Comparison of ENCODE assay signal across 16 mouse cellular contexts in genomic region chr1:143903234-143903633, GRCm38 (mm10).
A peak's percentile ranks its signal among the peaks of the same experiment; 100 is the strongest.
DNase-seq lines count a peak whose midpoint lies in the region; ATAC-seq and TF ChIP-seq lines count a peak whose summit lies in the region.
"Had no signal": no experiment of that assay in that cellular context is flagged by ENCODE, and none has a peak within 500 bp of the region (broad histone marks: within the 10 kb centered on the region; RNA-seq: fewer than 3 reads in every experiment).

No protein-coding gene starts in this region.

- peak overlapping the region; percentile 41; the same call in 1 of the 2 replicates for H3K27ac ChIP-seq in lung, embryonic 15.5 days
- H3K27ac ChIP-seq in stomach, embryonic 16.5 days (ENCODE audit: low read length), result peak overlapping the region; percentile 0; the same call in 1 of the 2 replicates
- no peak overlapping the region for H3K27ac ChIP-seq in stomach, postnatal 0 days (replicated peaks)
- H3K27ac ChIP-seq: embryonic facial prominence, embryonic 10.5 days; heart, adult 2 months; hindbrain, embryonic 15.5 days had no signal

- ATAC-seq in lung, embryonic 15.5 days (ENCODE audit: borderline replicate concordance, extremely low read depth, low FRiP score, low TSS enrichment), result no peak
- no peak for ATAC-seq in stomach, embryonic 16.5 days (ENCODE audit: insufficient read depth, low FRiP score)
- no peak for ATAC-seq in stomach, postnatal 0 days (ENCODE audit: low FRiP score, low TSS enrichment)
- ATAC-seq in megakaryocyte progenitor cell, adult 5-6 weeks (replicated peaks; ENCODE audit: poor library complexity), result peak; percentile 26; the same call in 1 of the 2 replicates
- ATAC-seq: CD4-positive, CD25-positive, alpha-beta regulatory T cell, adult 4 months had no signal

- H3K9me3 ChIP-seq in lung, embryonic 15.5 days, result no peaks in the 10 kb centered on the region
- no peaks in the 10 kb centered on the region for H3K9me3 ChIP-seq in stomach, embryonic 16.5 days (replicated peaks; ENCODE audit: control insufficient read depth, low read length)
- no peaks in the 10 kb centered on the region for H3K9me3 ChIP-seq in stomach, postnatal 0 days (ENCODE audit: control insufficient read depth, low read length)
- H3K9me3 ChIP-seq: embryonic facial prominence, embryonic 10.5 days; G1E; hindbrain, embryonic 15.5 days had no signal

- H3K4me1 ChIP-seq in lung, embryonic 15.5 days, result peaks cover 14% of the 10 kb centered on the region
- H3K4me1 ChIP-seq in stomach, embryonic 16.5 days (ENCODE audit: control insufficient read depth, insufficient read depth, low read length), result peaks cover 5% of the 10 kb centered on the region; the same call in 1 of the 2 replicates
- H3K4me1 ChIP-seq in stomach, postnatal 0 days (replicated peaks; ENCODE audit: control insufficient read depth, insufficient read depth), result no peaks in the 10 kb centered on the region; the same call in 1 of the 2 replicates
- H3K4me1 ChIP-seq: embryonic facial prominence, embryonic 10.5 days; hindbrain, embryonic 15.5 days had no signal

- H3K4me2 ChIP-seq in lung, embryonic 15.5 days, result no peak overlapping the region
- H3K4me2 ChIP-seq in stomach, embryonic 16.5 days (ENCODE audit: low read depth, low read length), result no peak overlapping the region
- no peak overlapping the region for H3K4me2 ChIP-seq in stomach, postnatal 0 days (replicated peaks; ENCODE audit: low read depth)
- H3K4me2 ChIP-seq: heart, embryonic 11.5 days; hindbrain, embryonic 15.5 days had no signal

- peak; percentile 42 to 72 for DNase-seq in adrenal gland, adult (ENCODE audit: inconsistent age in 2 of 2, low spot score in 1 of 2)
- no peak for DNase-seq in adrenal gland, postnatal 25 days
- no peak for DNase-seq in lung, postnatal 4 days
- DNase-seq in stomach, postnatal 0 days (ENCODE audit: low spot score), result no peak
- no peak for DNase-seq in gastrocnemius, adult 18-20 months (ENCODE audit: low spot score)
- DNase-seq: B cell, adult 2 months; gastrocnemius, postnatal 10 days; heart, adult 2 months had no signal

- H3K36me3 ChIP-seq in lung, embryonic 15.5 days, result no peaks in the 10 kb centered on the region
- no peaks in the 10 kb centered on the region for H3K36me3 ChIP-seq in stomach, embryonic 16.5 days (ENCODE audit: control insufficient read depth, insufficient read depth, low read length)
- no peaks in the 10 kb centered on the region for H3K36me3 ChIP-seq in stomach, postnatal 0 days (ENCODE audit: control insufficient read depth, insufficient read depth, low read length)
- H3K36me3 ChIP-seq: embryonic facial prominence, embryonic 10.5 days; G1E; hindbrain, embryonic 15.5 days had no signal

- no peak for TF ChIP-seq EP300 in stomach, postnatal 0 days (optimal IDR thresholded peaks at IDR 0.05)

- no peak for TF ChIP-seq CTCF in stomach, postnatal 0 days (IDR thresholded peaks at IDR 0.05; ENCODE audit: low read depth)

- no peaks in the 10 kb centered on the region for H3K27me3 ChIP-seq in lung, embryonic 15.5 days
- H3K27me3 ChIP-seq in stomach, embryonic 16.5 days (ENCODE audit: control insufficient read depth, insufficient read depth, low read length), result no peaks in the 10 kb centered on the region
- H3K27me3 ChIP-seq in stomach, postnatal 0 days (ENCODE audit: control insufficient read depth, insufficient read depth, low read length), result no peaks in the 10 kb centered on the region
- H3K27me3 ChIP-seq: hindbrain, embryonic 15.5 days had no signal

- WGBS in lung, embryonic 15.5 days, result 62% methylated on average over 5 of the region's 5 CpGs
- 67% methylated on average over 5 of the region's 5 CpGs for WGBS in stomach, embryonic 16.5 days
- 66% methylated on average over 5 of the region's 5 CpGs for WGBS in stomach, postnatal 0 days

- H3K4me3 ChIP-seq in lung, embryonic 15.5 days, result no peak overlapping the region
- no peak overlapping the region for H3K4me3 ChIP-seq in stomach, embryonic 16.5 days (replicated peaks; ENCODE audit: low read length)
- no peak overlapping the region for H3K4me3 ChIP-seq in stomach, postnatal 0 days (ENCODE audit: low read depth, low read length)
- H3K4me3 ChIP-seq: embryonic facial prominence, embryonic 10.5 days; heart, adult 2 months; hindbrain, embryonic 15.5 days had no signal

- no peak overlapping the region for H3K9ac ChIP-seq in lung, embryonic 15.5 days
- no peak overlapping the region for H3K9ac ChIP-seq in stomach, embryonic 16.5 days (ENCODE audit: low read length)
- H3K9ac ChIP-seq in stomach, postnatal 0 days (ENCODE audit: low read length), result no peak overlapping the region
- H3K9ac ChIP-seq: hindbrain, embryonic 15.5 days had no signal

Comparison
In these comparisons a context has a peak if more than half of its experiments do, and no peak if none do; other contexts are left out.
1. DNase-seq: peak in adrenal gland, adult (2 of 2); none in adrenal gland, postnatal 25 days (single experiment), lung, postnatal 4 days (0 of 2), stomach, postnatal 0 days (single experiment) and gastrocnemius, adult 18-20 months (single experiment).